Mouse (Mus musculus) T-helper 17 cell (primary cell): Measurements from ENCODE around the gene Lamc1.

Source experiments
- in situ Hi-C, 2 experiments: fragments of 300-600 bp; cut with MboI, MseI; formaldehyde crosslinking; loops; 1 replicate in 1 of 2; 2 replicates in 1 of 2; pipeline ENCODE4 v1.15.1; 2025; ENCODE audit warnings: high pct_unique_total_duplicates in 2 of 2

Gene Lamc1

GRCm38 (mm10) chr1:153307509-153308178 is 24.9 kb downstream of the Lamc1 start:
- in situ Hi-C loops = loop anchor here in 1 of 2 experiments (25.0 kb wide), 1 partner anchor 1270 kb away; no protein-coding TSS in a partner anchor

GRCm38 (mm10) chr1:153305728-153306127 is 26.9 kb downstream of the Lamc1 start:
- in situ Hi-C loops = loop anchor here in 1 of 2 experiments (25.0 kb wide), 1 partner anchor 1268 kb away; no protein-coding TSS in a partner anchor

- in situ Hi-C loops = loop anchor here in 1 of 2 experiments (25.0 kb wide), 1 partner anchor 1268 kb away; no protein-coding TSS in a partner anchor
These were observed 27.3 kb downstream of the Lamc1 start for GRCm38 (mm10) chr1:153305249-153305648.

GRCm38 (mm10) chr1:153299436-153299835 is 33.1 kb downstream of the Lamc1 start:
- in situ Hi-C loops = loop anchor here in 1 of 2 experiments (5.0 kb wide), 1 partner anchor 118 kb away; no protein-coding TSS in a partner anchor

- in situ Hi-C loops = loop anchor here in 1 of 2 experiments (5.0 kb wide), 1 partner anchor 119 kb away; no protein-coding TSS in a partner anchor
These were observed 34.7 kb downstream of the Lamc1 start for GRCm38 (mm10) chr1:153297774-153298363.

- in situ Hi-C loops = loop anchor here in 1 of 2 experiments (5.0 kb wide), 1 partner anchor 121 kb away; no protein-coding TSS in a partner anchor
These were observed 36.6 kb downstream of the Lamc1 start for GRCm38 (mm10) chr1:153296035-153296434.

- in situ Hi-C loops = no loop called here
These were observed 39.7 kb downstream of the Lamc1 start for GRCm38 (mm10) chr1:153292892-153293291.

DNA sequence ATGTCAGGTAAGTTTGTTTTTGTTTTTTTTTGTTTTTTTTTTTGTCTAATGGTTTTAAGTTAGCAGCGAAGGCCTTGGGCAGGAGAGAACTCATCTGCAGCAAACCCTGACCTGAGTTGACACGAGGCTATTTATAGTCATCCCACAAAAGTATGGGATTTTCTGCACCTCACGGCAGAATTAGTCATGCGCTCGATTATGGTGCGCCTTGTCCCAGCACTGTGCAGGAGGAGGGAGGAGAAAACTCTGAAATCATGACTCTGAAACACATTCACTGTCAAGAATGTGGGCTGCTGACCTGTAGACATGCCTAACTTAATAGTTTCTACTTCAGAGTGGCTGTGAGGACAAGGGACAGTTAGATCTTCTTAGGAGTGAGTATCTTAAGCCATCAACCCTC is 40.4 kb downstream of the Lamc1 start:
- in situ Hi-C loops = no loop called here

- in situ Hi-C loops = no loop called here
These were observed 41.2 kb downstream of the Lamc1 start for GRCm38 (mm10) chr1:153291416-153291815.

- in situ Hi-C loops = no loop called here
These were observed 44.6 kb downstream of the Lamc1 start for GRCm38 (mm10) chr1:153288010-153288409.

DNA sequence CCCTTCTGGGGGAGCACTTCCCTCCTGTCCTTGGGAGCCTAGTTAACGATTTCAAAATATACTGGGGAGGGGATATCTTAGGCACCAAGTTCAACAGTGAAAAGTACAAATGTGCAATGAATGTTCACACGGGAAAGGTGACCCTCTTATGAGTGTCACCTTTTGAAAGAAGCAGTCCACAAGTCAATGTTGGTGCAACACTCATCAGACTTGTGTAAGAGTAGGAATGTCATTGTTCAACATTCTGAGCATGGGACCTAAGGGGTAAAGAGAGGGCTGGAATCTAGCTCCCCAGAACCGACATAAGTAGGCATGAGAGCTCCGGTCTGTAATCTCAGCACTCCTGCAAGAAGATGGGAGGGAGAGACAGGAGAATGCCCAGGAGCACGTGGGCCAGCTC is 45.1 kb downstream of the Lamc1 start:
- in situ Hi-C loops = no loop called here

DNA sequence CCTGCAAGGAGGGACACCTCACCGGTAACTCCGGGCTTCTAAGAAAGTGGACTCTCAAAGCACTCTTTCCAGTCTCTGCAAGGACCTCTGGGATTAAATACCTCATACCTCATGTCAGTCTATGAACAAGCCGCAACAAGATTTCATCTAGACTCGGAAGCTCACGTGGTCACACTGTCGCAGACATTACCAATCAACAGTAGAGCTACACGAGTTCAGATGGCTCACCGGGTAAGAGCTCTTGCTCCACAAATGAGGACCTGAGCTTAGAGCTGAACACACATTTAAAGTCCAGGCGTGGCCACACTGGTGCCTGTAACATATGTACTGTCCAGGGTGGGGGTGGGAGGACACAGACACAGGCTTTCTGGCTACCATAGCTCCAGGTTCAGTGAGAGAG is 46.4 kb downstream of the Lamc1 start:
- in situ Hi-C loops = no loop called here

DNA sequence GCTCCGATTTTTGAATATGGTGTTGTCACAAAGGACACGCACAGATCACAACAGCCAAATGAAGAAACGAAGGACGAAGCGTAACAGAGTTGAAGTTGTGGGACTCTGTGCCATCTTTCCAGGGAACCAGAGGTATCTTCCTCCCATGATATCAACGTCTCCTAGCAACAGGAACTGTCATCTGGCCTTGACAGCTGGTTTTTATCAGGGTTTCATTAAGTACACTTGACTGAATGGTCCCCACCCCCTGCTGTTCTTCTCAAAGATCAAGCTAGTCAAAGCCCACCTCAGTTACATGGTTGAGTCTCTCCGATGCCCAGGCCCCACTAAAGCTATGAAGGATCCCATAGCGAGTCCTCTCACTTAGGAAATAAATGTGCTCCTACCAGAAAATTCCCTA is 47.4 kb downstream of the Lamc1 start:
- in situ Hi-C loops = no loop called here

- in situ Hi-C loops = no loop called here
These were observed 50.1 kb downstream of the Lamc1 start for GRCm38 (mm10) chr1:153282342-153282975.

GRCm38 (mm10) chr1:153281483-153281882 is 51.1 kb downstream of the Lamc1 start:
- in situ Hi-C loops = no loop called here

- in situ Hi-C loops = no loop called here
These were observed 52.2 kb downstream of the Lamc1 start for GRCm38 (mm10) chr1:153280411-153280810.

- in situ Hi-C loops = no loop called here
These were observed 54.5 kb downstream of the Lamc1 start for GRCm38 (mm10) chr1:153278028-153278613.

- in situ Hi-C loops = no loop called here
These were observed 57.1 kb downstream of the Lamc1 start for GRCm38 (mm10) chr1:153275466-153275865.

DNA sequence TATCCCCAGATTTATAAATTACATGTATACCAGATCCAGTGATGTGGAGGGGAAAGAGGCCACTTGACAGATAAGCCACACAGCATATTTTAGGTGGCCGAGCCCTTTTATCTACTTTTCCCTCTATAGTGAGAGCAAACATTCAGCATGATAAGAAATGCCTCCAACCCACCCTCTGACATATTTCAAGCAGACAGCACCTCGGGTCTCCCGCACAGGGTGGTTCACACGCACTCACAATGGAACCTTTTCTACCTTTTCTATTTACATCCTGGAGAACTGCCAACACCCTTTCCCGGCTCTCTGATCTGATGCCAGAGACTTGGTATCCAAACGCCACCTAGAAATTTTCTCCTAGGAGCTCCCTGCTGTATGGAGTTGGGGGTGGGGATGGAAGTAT is 58.0 kb downstream of the Lamc1 start:
- in situ Hi-C loops = no loop called here

DNA sequence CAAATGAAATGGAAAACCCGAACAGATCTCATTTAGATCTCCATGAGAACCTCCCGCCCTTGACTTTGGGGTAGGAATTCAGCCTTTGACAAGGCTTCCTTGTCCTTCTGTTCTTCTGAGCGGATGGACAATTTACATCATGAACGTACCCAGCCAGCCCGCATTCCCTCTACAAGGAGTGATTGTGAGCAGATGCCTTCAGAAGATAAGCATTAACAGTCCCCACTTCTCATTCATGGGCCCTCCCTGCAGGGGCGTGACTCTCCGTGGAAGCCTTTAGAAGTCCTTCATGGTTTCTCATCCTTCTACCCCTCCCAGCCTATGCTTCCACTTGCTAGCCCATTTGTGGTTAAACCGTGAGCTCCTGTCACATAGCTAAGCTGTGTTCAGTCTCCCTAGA is 58.9 kb downstream of the Lamc1 start:
- in situ Hi-C loops = no loop called here

DNA sequence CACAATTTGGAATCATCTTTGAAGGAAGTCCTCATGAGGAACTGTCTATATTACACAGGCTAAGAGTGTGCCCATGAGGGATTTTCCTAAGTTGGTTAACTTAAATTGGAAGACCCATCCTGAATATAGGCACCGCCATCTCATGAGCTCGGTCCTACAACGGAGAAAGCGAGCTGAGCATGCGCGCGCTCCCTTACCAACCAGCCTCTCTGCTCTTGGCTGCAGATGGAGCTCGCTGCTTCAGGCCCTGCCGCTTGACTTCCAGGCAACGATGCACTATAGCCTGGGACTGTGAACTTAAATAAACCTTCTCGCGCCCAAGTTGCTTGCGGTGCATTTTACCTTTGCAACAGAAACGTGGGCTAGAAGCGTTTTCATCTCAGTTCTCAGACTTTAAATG is 61.8 kb downstream of the Lamc1 start:
- in situ Hi-C loops = no loop called here

GRCm38 (mm10) chr1:153269681-153270080 is 62.9 kb downstream of the Lamc1 start:
- in situ Hi-C loops = loop anchor here in 1 of 2 experiments (10.0 kb wide), 1 partner anchor 1295 kb away; no protein-coding TSS in a partner anchor
